In the genomic region with DNA sequence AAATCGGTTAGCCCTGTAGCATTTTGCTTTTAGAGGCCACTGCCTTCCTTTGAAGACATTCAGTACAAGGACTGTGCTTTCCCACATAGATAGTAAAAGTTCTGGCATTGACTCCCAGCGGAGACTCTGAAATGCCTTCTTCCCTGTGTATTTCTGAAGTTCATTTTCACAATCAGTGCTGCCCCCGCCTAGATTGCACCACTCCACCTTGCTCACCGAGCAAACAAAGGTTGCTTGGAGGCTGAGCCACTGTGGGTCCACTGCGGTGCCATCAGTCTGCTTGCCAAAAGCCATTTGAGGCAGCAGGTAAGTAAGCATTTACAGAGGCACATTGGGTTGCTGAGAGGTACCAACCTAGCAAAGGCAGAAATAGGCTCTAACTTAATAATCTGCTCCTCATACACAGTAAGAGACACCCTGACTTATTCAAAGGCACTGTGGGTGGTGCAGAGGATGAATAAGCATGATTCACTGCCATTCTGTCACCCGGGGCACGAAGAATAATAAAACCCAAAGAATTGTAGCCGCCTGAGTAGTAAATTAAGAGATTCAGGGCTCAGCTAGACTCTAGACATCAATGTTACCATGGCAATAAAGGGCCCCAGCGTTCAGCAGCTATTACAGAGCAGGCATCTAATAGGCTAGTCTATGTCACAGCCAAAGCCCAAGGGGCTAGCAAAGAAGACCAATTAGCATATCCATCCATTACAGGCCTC, we compare ENCODE assay signal across 15 mouse cellular contexts. TPM values are rescaled to one million over a fixed set of nuclear protein-coding genes. Genes with fewer than 3 reads are reported as not detected.
DNase-seq lines count a peak whose midpoint lies in the region; ATAC-seq lines count a peak whose summit lies in the region.
"Had no signal": no experiment of that assay in that cellular context is flagged by ENCODE, and none has a peak within 500 bp of the region (broad histone marks: within the 10 kb centered on the region; RNA-seq: fewer than 3 reads in every experiment).

No protein-coding gene starts in this region.

- peak overlapping the region; percentile 52; the same call in 1 of the 2 replicates for H3K27ac ChIP-seq in forebrain, embryonic 14.5 days (ENCODE audit: low read depth, low read length)
- H3K27ac ChIP-seq: lung, embryonic 15.5 days had no signal

- no peak overlapping the region for H3K9ac ChIP-seq in forebrain, embryonic 14.5 days (ENCODE audit: low read length)
- H3K9ac ChIP-seq: lung, embryonic 15.5 days had no signal

- no peaks in the 10 kb centered on the region for H3K4me1 ChIP-seq in forebrain, embryonic 14.5 days (ENCODE audit: control insufficient read depth, insufficient read depth, low read length)
- H3K4me1 ChIP-seq: lung, embryonic 15.5 days had no signal

- peak; percentile 97 for ATAC-seq in forebrain, embryonic 14.5 days

- no peaks in the 10 kb centered on the region for H3K27me3 ChIP-seq in forebrain, embryonic 14.5 days (replicated peaks; ENCODE audit: control insufficient read depth, insufficient read depth, low read length)
- H3K27me3 ChIP-seq: lung, embryonic 15.5 days had no signal

- H3K4me3 ChIP-seq in forebrain, embryonic 14.5 days (ENCODE audit: low read depth, low read length) = no peak overlapping the region
- H3K4me3 ChIP-seq: lung, embryonic 15.5 days had no signal

- peak; percentile 1 to 15 for DNase-seq in right cerebral cortex, adult 2 months (ENCODE audit: low spot score in 2 of 2)
- DNase-seq in right cerebral cortex, postnatal 4 days = no peak
- DNase-seq in forebrain, embryonic 14.5 days (ENCODE audit: low spot score) = peak; percentile 86
- DNase-seq in lung, postnatal 36 days = peak; percentile 17
- peak; percentile 60 for DNase-seq in retina, postnatal 1 day
- DNase-seq in gastrocnemius, postnatal 25 days = no peak
- DNase-seq in gastrocnemius, postnatal 4 days (ENCODE audit: low spot score in 2 of 2) = no peak
- DNase-seq in MN1 (ENCODE audit: low spot score) = no peak
- DNase-seq: cerebellum, postnatal 36 days; gastrocnemius, postnatal 14 days; layer of hippocampus, postnatal 36 days had no signal

- H3K9me3 ChIP-seq in forebrain, embryonic 14.5 days (replicated peaks; ENCODE audit: control insufficient read depth, low read length) = no peaks in the 10 kb centered on the region
- H3K9me3 ChIP-seq: lung, embryonic 15.5 days had no signal

- no peaks in the 10 kb centered on the region for H3K36me3 ChIP-seq in forebrain, embryonic 14.5 days (ENCODE audit: control insufficient read depth, insufficient read depth, low read length)
- H3K36me3 ChIP-seq: lung, embryonic 15.5 days had no signal

- 43% methylated on average over 9 of the region's 9 CpGs for WGBS in forebrain, embryonic 14.5 days

- H3K4me2 ChIP-seq in forebrain, embryonic 14.5 days (ENCODE audit: low read length) = no peak overlapping the region
- H3K4me2 ChIP-seq: lung, embryonic 15.5 days had no signal

RNA-seq across cellular contexts. Expression of gene Atp1b4, which starts 2.9 kb away (rescaled TPM):
- not detected in 2 replicates for polyA plus RNA-seq in forebrain, embryonic 14.5 days (2014; fragmentation: Nextera tagmentation; extraction: Ambion mirVana)
- total RNA-seq in gastrocnemius, postnatal 25 days (2021) = 10 to 100 TPM in 1 of 2 experiments, 1 to 10 TPM in 1; 7.3 to 10.9 TPM
- total RNA-seq in gastrocnemius, postnatal 4 days (2021) = 1,000 to 10,000 TPM in 1 of 2 experiments, 100 to 1,000 TPM in 1; 682 to 1,275 TPM
- total RNA-seq: adrenal gland, postnatal 36 days; layer of hippocampus, postnatal 36 days; MEL had no signal
- polyA plus RNA-seq: intestine, embryonic 14.5 days had no signal

Comparison
In these comparisons a context has a peak if more than half of its experiments do, and no peak if none do; other contexts are left out.
1. DNase-seq: peak in right cerebral cortex, adult 2 months (2 of 2), forebrain, embryonic 14.5 days (single experiment), lung, postnatal 36 days (single experiment) and retina, postnatal 1 day (single experiment); none in right cerebral cortex, postnatal 4 days (single experiment), gastrocnemius, postnatal 25 days (single experiment), gastrocnemius, postnatal 4 days (0 of 2) and MN1 (single experiment).
2. RNA of gene Atp1b4, which starts 2.9 kb away (total RNA-seq): 682 to 1,275 TPM in gastrocnemius, postnatal 4 days; 7.3 to 10.9 TPM in gastrocnemius, postnatal 25 days; every median in the first group is over 10 times any median in the second.